Mouse (Mus musculus) hindbrain, embryonic 12.5 days (tissue): ENCODE measurements around the gene Phf10. TPM values are rescaled to one million over a fixed set of nuclear protein-coding genes. Genes with fewer than 3 reads are reported as not detected.
"Not testable (repeated sequence)": the region's sequence is repeated elsewhere in the genome, so short reads cannot be mapped to it uniquely, and the experiment has no call there.

ENCODE experiments used
- ATAC-seq: fragments of 200-750 bp; cut with Nextera tagmentation; 2 replicates; pipeline ENCODE4 v1.8.0; 2017; ENCODE audit warnings: moderate TSS enrichment; ENCODE audit not compliant: low FRiP score
- H3K27ac ChIP-seq: fragments of 300-500 bp; sonication (generic); 2 replicates; pipeline ENCODE4 v1.5.1; 2016; ENCODE audit warnings: mild to moderate bottlenecking
- H3K27me3 ChIP-seq: fragments of 300-500 bp; sonication (generic); 2 replicates; pipeline ENCODE4 v1.6.1; 2016; ENCODE audit warnings: mild to moderate bottlenecking
- H3K36me3 ChIP-seq: fragments of 300-500 bp; sonication (generic); 2 replicates; pipeline ENCODE4 v1.6.1; 2016; ENCODE audit warnings: mild to moderate bottlenecking
- H3K4me1 ChIP-seq: fragments of 300-500 bp; sonication (generic); 2 replicates; pipeline ENCODE4 v1.6.1; 2016
- H3K4me2 ChIP-seq: fragments of 300-500 bp; sonication (generic); replicated peaks from 2 replicates; pipeline ENCODE4 v1.6.1; 2016; ENCODE audit warnings: mild to moderate bottlenecking
- H3K4me3 ChIP-seq: fragments of 300-500 bp; sonication (generic); 2 replicates; pipeline ENCODE4 v1.5.1; 2016; ENCODE audit warnings: mild to moderate bottlenecking
- H3K9ac ChIP-seq: fragments of 300-500 bp; sonication (generic); 2 replicates; pipeline ENCODE4 v1.6.1; 2016; ENCODE audit warnings: mild to moderate bottlenecking, moderate library complexity
- H3K9me3 ChIP-seq: fragments of 300-500 bp; sonication (generic); replicated peaks from 2 replicates; pipeline ENCODE4 v1.6.1; 2016; ENCODE audit warnings: mild to moderate bottlenecking
- WGBS: fragments of 180-500 bp; shearing (Covaris S2); methylation state at CpG from one replicate; pipeline ENCODE4 v1.1.7; 2016; 5-methylcytosine and 5-hydroxymethylcytosine counted together
- polyA plus RNA-seq: library from polyadenylated mRNA; unstranded; fragments of >200 nt; fragmentation: Nextera tagmentation; extraction: Ambion mirVana; gene quantifications from 2 replicates; pipeline ENCODE4 v1.2.1, GENCODE M21; 2016

Gene Phf10
- polyA plus RNA-seq, 1 experiment from 2014 or later, result 24.9 TPM

DNA sequence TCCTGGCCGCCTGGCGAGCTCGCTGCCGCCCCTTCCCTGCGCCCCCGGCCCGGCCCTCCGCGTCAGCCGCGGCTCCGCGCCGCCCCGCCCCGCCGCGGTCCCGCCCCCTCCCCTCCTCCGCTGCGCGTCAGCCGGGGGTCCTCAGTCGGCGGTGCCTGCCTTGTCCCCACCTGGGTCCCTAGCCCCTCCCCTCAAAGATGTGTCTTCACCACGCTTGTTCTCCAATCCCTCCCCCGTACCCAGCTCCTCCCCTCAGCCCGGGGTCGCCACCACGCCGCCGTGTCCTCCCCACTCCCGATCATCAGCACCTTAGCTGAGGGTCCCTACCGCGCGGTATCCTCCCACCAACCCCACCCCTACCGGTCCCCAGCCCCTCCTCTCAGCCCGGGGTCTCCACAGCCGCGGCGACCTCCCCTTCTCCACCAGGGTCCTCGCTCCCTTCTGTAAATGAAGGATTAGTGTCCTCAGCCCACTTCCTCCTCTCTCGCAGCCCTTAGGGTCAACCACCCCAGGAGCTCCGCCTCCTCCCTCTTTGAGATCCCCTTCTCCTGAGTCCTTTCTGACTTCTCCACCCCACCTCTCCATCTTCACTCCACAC, 583 bp upstream of the Phf10 start:
- ATAC-seq, result peak; percentile 95
- H3K36me3 ChIP-seq, H3K27me3 ChIP-seq, H3K4me2 ChIP-seq, H3K4me3 ChIP-seq, H3K27ac ChIP-seq, H3K9ac ChIP-seq, H3K9me3 ChIP-seq, H3K4me1 ChIP-seq: not testable (repeated sequence)
- no CpG with 5 or more reads among the region's 44 CpGs for WGBS

- peaks cover 5% of the 10 kb centered on the region for H3K4me1 ChIP-seq
- H3K36me3 ChIP-seq, result peaks cover 4% of the 10 kb centered on the region; the same call in 1 of the 2 replicates
- H3K9ac ChIP-seq, result peak overlapping the region; percentile 84
- H3K4me3 ChIP-seq, result peak overlapping the region; percentile 79
- under 1% methylated on average over 20 of the region's 23 CpGs for WGBS
- H3K27ac ChIP-seq, result no peak overlapping the region
- H3K27me3 ChIP-seq, result no peaks in the 10 kb centered on the region
- no peaks in the 10 kb centered on the region for H3K9me3 ChIP-seq
- peak overlapping the region; percentile 95 for H3K4me2 ChIP-seq
- peak; percentile 26; the same call in 1 of the 2 replicates for ATAC-seq
Measured at GRCm38 (mm10) chr17:14960520-14960919, 553 bp downstream of the Phf10 start.

GRCm38 (mm10) chr17:14959979-14960378, 1.1 kb downstream of the Phf10 start:
- Histone ChIP-seq H3K9ac (0 out of 2 replicates have a peak overlapping the region, but pooled peaks have one; percentile 20), H3K4me2 (peak overlapping the region; percentile 95), H3K27me3 (no peaks in the 10 kb centered on the region), H3K9me3 (no peaks in the 10 kb centered on the region), H3K27ac (no peak overlapping the region), H3K4me1 (peaks cover 5% of the 10 kb centered on the region), H3K4me3 (peak overlapping the region; percentile 15; the same call in 1 of the 2 replicates), H3K36me3 (peaks cover 4% of the 10 kb centered on the region; the same call in 1 of the 2 replicates)
- no peak for ATAC-seq
- WGBS, result 32% methylated on average over 3 of the region's 3 CpGs

DNA sequence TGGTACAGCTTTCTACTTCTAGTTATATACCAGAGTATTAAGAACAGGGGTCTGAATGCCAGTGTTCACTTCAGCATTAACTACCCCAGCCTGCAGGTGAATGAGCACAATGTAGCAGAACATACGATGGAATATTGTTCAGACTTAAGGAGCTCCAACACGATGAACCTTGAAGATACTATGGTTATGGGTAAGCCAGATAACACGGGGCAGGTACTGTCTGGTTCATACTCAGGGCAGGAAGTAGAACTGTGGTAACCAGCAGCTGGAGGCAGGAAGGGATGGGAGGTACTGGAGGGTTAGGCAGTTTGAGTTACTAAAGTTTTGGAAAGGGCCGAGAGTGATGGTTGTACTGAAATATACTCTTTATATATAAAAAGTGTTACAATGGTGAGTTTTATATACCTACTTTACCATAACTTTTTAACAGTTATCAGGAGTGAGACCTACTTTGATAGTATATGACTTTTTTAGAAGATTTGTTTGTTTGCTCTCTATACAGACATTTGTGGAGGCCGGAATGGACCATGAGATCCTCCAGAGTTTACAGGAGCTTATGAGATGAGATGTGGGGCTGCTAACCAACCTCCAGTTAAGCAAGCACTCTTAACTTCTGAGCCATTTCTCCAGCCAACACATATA, 2.3 kb downstream of the Phf10 start:
- Histone ChIP-seq H3K36me3 (peaks cover 11% of the 10 kb centered on the region), H3K27me3 (no peaks in the 10 kb centered on the region), H3K4me3 (no peak overlapping the region), H3K9ac (no peak overlapping the region), H3K4me2 (no peak overlapping the region), H3K27ac (no peak overlapping the region), H3K4me1 (peaks cover 5% of the 10 kb centered on the region), H3K9me3 (no peaks in the 10 kb centered on the region)
- 91% methylated on average over 5 of the region's 5 CpGs for WGBS
- no peak for ATAC-seq

GRCm38 (mm10) chr17:14953452-14953851, 7.6 kb downstream of the Phf10 start:
- H3K36me3 ChIP-seq, result peaks cover 41% of the 10 kb centered on the region
- H3K9ac ChIP-seq, result no peak overlapping the region
- no peaks in the 10 kb centered on the region for H3K27me3 ChIP-seq
- H3K27ac ChIP-seq, result no peak overlapping the region
- H3K4me3 ChIP-seq, result no peak overlapping the region
- H3K9me3 ChIP-seq, result no peaks in the 10 kb centered on the region
- H3K4me2 ChIP-seq, result no peak overlapping the region
- no peaks in the 10 kb centered on the region for H3K4me1 ChIP-seq
- ATAC-seq, result no peak
- 91% methylated on average over 8 of the region's 8 CpGs for WGBS

- no peak overlapping the region for H3K9ac ChIP-seq
- no peak overlapping the region for H3K4me2 ChIP-seq
- no peak overlapping the region for H3K27ac ChIP-seq
- no peak for ATAC-seq
- 88% methylated on average over 7 of the region's 7 CpGs for WGBS
- no peaks in the 10 kb centered on the region for H3K27me3 ChIP-seq
- H3K4me1 ChIP-seq, result peaks cover 4% of the 10 kb centered on the region; the same call in 1 of the 2 replicates
- peaks cover 51% of the 10 kb centered on the region for H3K36me3 ChIP-seq
- no peak overlapping the region for H3K4me3 ChIP-seq
- H3K9me3 ChIP-seq, result no peaks in the 10 kb centered on the region
Measured at GRCm38 (mm10) chr17:14949161-14949827, 11.8 kb downstream of the Phf10 start.

DNA sequence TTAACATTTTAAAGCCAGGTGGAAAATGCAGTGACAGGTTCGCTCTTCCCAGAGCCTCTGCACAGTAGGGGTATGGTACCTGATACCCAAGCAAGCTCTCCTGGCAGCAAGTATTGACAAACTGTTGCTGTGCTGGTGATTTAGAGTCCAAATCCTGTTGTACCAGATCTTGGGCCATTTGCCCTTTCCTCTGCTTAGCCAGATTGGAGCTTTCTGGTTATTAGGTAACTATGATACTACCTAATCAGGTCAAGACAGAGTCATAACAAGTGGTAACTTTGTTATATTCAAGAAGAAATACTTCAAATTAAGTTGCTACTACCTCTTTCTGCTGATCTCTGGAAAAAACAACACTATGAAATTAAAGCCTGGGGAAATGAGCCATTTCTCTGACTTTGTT, 16.5 kb downstream of the Phf10 start:
- H3K36me3 ChIP-seq, result peaks cover 21% of the 10 kb centered on the region
- peaks cover 17% of the 10 kb centered on the region for H3K4me1 ChIP-seq
- no peak for ATAC-seq
- no peaks in the 10 kb centered on the region for H3K27me3 ChIP-seq
- H3K4me2 ChIP-seq, result peak overlapping the region; percentile 84; the same call in 1 of the 2 replicates
- WGBS, result 88% methylated on average over 1 of the region's 1 CpGs
- no peak overlapping the region for H3K27ac ChIP-seq
- no peaks in the 10 kb centered on the region for H3K9me3 ChIP-seq
- no peak overlapping the region for H3K9ac ChIP-seq
- no peak overlapping the region for H3K4me3 ChIP-seq

- H3K36me3 ChIP-seq, result peaks cover 15% of the 10 kb centered on the region
- H3K27me3 ChIP-seq, result no peaks in the 10 kb centered on the region
- H3K4me3 ChIP-seq, result peak overlapping the region; percentile 78
- no peaks in the 10 kb centered on the region for H3K9me3 ChIP-seq
- H3K4me1 ChIP-seq, result peaks cover 17% of the 10 kb centered on the region
- peak overlapping the region; percentile 84 for H3K9ac ChIP-seq
- WGBS, result 19% methylated on average over 16 of the region's 16 CpGs
- peak overlapping the region; percentile 84 for H3K4me2 ChIP-seq
- no peak overlapping the region for H3K27ac ChIP-seq
- ATAC-seq, result no peak; the same call in 1 of the 2 replicates
Measured at GRCm38 (mm10) chr17:14943729-14944059, 17.4 kb downstream of the Phf10 start.

DNA sequence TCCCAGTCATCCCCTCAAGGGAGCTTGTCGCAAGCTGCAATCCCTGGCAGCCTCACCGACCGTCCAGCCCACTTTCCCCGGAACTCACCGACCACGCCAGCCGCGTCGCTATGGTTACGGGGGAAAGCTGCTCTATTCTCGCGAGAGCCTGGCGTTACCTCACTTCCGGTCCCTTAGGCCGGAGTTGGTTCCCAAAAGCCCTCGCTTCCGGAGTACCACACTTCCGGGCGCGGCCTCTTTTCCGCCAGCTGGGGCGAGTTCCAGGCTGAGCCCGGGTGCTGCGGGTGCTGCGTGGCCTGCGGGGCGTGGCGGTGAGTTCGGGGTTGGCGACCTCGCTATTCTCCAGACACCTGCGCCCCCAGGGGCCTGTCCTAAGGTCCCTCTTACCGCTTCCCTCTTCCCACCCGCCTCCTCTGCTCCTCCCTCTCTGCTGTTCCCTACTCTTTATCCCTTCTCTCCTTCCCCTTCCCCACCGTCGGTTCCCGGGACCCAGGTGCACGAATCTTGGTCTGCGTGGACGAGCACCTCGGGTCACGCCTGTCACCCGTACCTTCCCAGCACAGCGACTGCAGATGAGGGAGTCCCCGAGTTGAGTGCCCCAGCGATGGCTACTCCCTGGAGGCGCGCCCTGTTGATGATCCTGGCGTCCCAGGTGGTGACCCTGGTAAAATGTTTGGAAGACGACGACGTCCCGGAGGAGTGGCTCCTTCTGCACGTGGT, 17.9 kb downstream of the Phf10 start, which contains the start of the genes Wdr27 and 1600012H06Rik:
Gene Wdr27, minus strand, starts transcription at position 150 of the 720 bp plus-strand sequence.
Gene 1600012H06Rik, plus strand, starts transcription at position 176 of the 720 bp plus-strand sequence.
- peak within 1 kb of the TSS; percentile 70 for H3K27ac ChIP-seq
- peaks cover 17% of the 10 kb centered on the region for H3K4me1 ChIP-seq
- peak within 1 kb of the TSS; percentile 78 for H3K4me3 ChIP-seq
- peak; percentile 99 for ATAC-seq
- H3K36me3 ChIP-seq, result peaks cover 10% of the 10 kb centered on the region
- H3K9me3 ChIP-seq, result no peaks in the 10 kb centered on the region
- H3K27me3 ChIP-seq, result no peaks in the 10 kb centered on the region
- WGBS, result under 1% methylated on average over 53 of the region's 54 CpGs
- H3K4me2 ChIP-seq, result peak within 1 kb of the TSS; percentile 84
- H3K9ac ChIP-seq, result peak within 1 kb of the TSS; percentile 84

- peak overlapping the region; percentile 82; the same call in 1 of the 2 replicates for H3K9ac ChIP-seq
- not testable (repeated sequence) for ATAC-seq, H3K27ac ChIP-seq, H3K27me3 ChIP-seq, H3K9me3 ChIP-seq
- H3K4me1 ChIP-seq, result peaks cover 17% of the 10 kb centered on the region
- H3K36me3 ChIP-seq, result peaks cover 10% of the 10 kb centered on the region
- 64% methylated on average over 6 of the region's 6 CpGs for WGBS
- peak overlapping the region; percentile 84 for H3K4me2 ChIP-seq
- H3K4me3 ChIP-seq, result peak overlapping the region; percentile 78
Measured at GRCm38 (mm10) chr17:14942181-14942580, 18.9 kb downstream of the Phf10 start.

- Histone ChIP-seq H3K9ac (no peak overlapping the region), H3K4me2 (no peak overlapping the region), H3K27ac (no peak overlapping the region), H3K4me3 (no peak overlapping the region), H3K27me3 (no peaks in the 10 kb centered on the region), H3K4me1 (no peaks in the 10 kb centered on the region), H3K36me3 (no peaks in the 10 kb centered on the region), H3K9me3 (no peaks in the 10 kb centered on the region)
- ATAC-seq, result no peak
- 73% methylated on average over 5 of the region's 5 CpGs for WGBS
Measured at GRCm38 (mm10) chr17:14935841-14936605, 25.1 kb downstream of the Phf10 start.
